Mouse (Mus musculus): Measurements from ENCODE around the gene Nudt16l1.

Gene Nudt16l1

GRCm38 (mm10) chr16:4913783-4914735 is 24.5 kb upstream of the Nudt16l1 start:
- peak; percentile 92 for DNase-seq (ENCODE audit: low spot score)

- no peak for DNase-seq (ENCODE audit: low spot score)
Measured at GRCm38 (mm10) chr16:4915931-4916330, 22.6 kb upstream of the Nudt16l1 start.

- DNase-seq (ENCODE audit: low spot score) = no peak
Measured at GRCm38 (mm10) chr16:4916608-4917007, 22.0 kb upstream of the Nudt16l1 start.

- no peak for DNase-seq (ENCODE audit: low spot score)
Measured at GRCm38 (mm10) chr16:4920556-4920955, 18.0 kb upstream of the Nudt16l1 start.

- no peak for DNase-seq (ENCODE audit: low spot score)
Measured at GRCm38 (mm10) chr16:4922481-4922880, 16.1 kb upstream of the Nudt16l1 start.

GRCm38 (mm10) chr16:4923996-4924395 is 14.6 kb upstream of the Nudt16l1 start:
- no peak for DNase-seq (ENCODE audit: low spot score)

GRCm38 (mm10) chr16:4927967-4928366 is 10.6 kb upstream of the Nudt16l1 start:
- DNase-seq (ENCODE audit: low spot score) = no peak

- no peak for DNase-seq (ENCODE audit: low spot score)
Measured at GRCm38 (mm10) chr16:4928474-4928873, 10.1 kb upstream of the Nudt16l1 start.

- DNase-seq (ENCODE audit: low spot score) = no peak
Measured at GRCm38 (mm10) chr16:4932429-4932828, 6.1 kb upstream of the Nudt16l1 start.

GRCm38 (mm10) chr16:4935430-4935829 is 3.1 kb upstream of the Nudt16l1 start:
- DNase-seq (ENCODE audit: low spot score) = no peak

GRCm38 (mm10) chr16:4935931-4936703 is 2.4 kb upstream of the Nudt16l1 start:
- DNase-seq (ENCODE audit: low spot score) = no peak

- no peak for DNase-seq (ENCODE audit: low spot score)
Measured at GRCm38 (mm10) chr16:4937351-4938190, 990 bp upstream of the Nudt16l1 start.

- peak; percentile 96 for DNase-seq (ENCODE audit: low spot score)
Measured at GRCm38 (mm10) chr16:4938989-4939388, 428 bp downstream of the Nudt16l1 start.

GRCm38 (mm10) chr16:4939412-4939811 is 851 bp downstream of the Nudt16l1 start:
- no peak for DNase-seq (ENCODE audit: low spot score)

- no peak for DNase-seq (ENCODE audit: low spot score)
Measured at GRCm38 (mm10) chr16:4940311-4940850, 1.8 kb downstream of the Nudt16l1 start.

- no peak for DNase-seq (ENCODE audit: low spot score)
Measured at GRCm38 (mm10) chr16:4941016-4941415, 2.5 kb downstream of the Nudt16l1 start.

- no peak for DNase-seq (ENCODE audit: low spot score)
Measured at GRCm38 (mm10) chr16:4942868-4943267, 4.3 kb downstream of the Nudt16l1 start.

GRCm38 (mm10) chr16:4943431-4943830 is 4.9 kb downstream of the Nudt16l1 start:
- no peak for DNase-seq (ENCODE audit: low spot score)

GRCm38 (mm10) chr16:4945415-4945814 is 6.9 kb downstream of the Nudt16l1 start:
- DNase-seq (ENCODE audit: low spot score) = no peak

- DNase-seq (ENCODE audit: low spot score) = no peak
Measured at GRCm38 (mm10) chr16:4946155-4946554, 7.6 kb downstream of the Nudt16l1 start.

GRCm38 (mm10) chr16:4947378-4947777 is 8.8 kb downstream of the Nudt16l1 start:
- DNase-seq (ENCODE audit: low spot score) = no peak

- no peak for DNase-seq (ENCODE audit: low spot score)
Measured at GRCm38 (mm10) chr16:4956609-4957008, 18.0 kb downstream of the Nudt16l1 start.
